Mouse (Mus musculus) neutrophil, adult 5-6 weeks (primary cell): ENCODE data around the gene 4921517D22Rik. TPM values are rescaled to one million over a fixed set of nuclear protein-coding genes. Genes with fewer than 3 reads are reported as not detected.

Experiments used
- ATAC-seq: fragments of 151-379, 151-347 bp; 2 replicates; pipeline ENCODE4 v1.8.0; 2017; ENCODE audit warnings: mild to moderate bottlenecking, moderate TSS enrichment; ENCODE audit not compliant: insufficient number of reproducible peaks, poor library complexity, low FRiP score, severe bottlenecking; ENCODE audit errors: extremely low read depth
- total RNA-seq: library from RNA; stranded (forward); fragments of 200-1000 nt; gene quantifications from 2 replicates; pipeline ENCODE4 v1.2.3, GENCODE M21; 2017

The 4921517D22Rik gene
- total RNA-seq, 1 experiment from 2014 or later, result 0.23 TPM

DNA sequence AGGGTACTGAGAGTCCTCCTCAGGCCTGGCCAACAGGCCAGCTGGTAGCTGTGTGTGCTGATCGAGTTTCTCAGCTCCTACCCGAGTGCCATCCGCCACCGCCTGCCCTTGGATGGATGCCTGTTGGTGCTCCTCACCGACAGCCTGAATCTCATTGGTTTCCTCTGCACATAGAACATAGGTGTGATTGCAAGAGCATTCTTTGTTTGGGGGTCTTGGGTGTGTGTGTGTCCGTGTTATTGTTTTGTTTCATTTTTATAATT lies 53.8 kb downstream of the 4921517D22Rik start:
- no peak for ATAC-seq

DNA sequence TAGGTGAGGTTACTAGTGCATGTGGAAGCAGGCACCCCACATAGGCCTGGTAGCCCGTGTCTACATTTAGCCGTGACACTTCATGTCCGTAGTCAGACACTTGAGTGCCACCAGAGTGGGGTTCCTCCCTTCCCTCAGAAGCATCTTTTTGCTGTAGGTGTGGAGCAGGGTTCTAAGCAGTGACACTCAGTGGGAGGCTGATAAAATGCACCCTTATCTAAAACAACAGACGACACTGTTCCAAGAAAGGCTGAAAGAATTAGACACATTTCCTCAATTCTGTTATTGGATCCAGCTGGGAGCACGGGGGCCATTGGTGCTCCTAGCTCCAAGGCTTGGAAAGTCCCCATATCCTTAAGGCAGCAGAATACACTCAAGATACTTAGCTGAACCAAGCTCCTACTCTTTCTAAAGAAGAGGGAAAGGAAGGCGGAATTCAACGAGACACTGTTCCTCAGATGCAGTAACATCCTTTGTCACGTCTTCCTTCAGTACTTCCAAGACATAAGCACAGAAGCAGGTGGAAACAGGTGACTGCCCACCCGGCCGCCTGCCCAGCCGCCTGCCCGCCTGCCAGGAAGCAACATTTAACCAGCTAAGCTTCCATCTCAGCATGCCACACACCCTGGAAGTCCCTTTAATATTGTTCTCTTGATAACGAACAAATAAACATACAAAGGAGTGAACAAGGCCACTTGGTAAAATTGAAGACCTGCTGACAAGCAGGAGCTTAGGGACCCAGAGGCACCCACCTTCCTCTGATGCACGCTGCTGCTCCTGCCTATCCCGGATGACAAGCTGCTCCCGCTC lies 54.3 kb downstream of the 4921517D22Rik start:
- no peak for ATAC-seq

DNA sequence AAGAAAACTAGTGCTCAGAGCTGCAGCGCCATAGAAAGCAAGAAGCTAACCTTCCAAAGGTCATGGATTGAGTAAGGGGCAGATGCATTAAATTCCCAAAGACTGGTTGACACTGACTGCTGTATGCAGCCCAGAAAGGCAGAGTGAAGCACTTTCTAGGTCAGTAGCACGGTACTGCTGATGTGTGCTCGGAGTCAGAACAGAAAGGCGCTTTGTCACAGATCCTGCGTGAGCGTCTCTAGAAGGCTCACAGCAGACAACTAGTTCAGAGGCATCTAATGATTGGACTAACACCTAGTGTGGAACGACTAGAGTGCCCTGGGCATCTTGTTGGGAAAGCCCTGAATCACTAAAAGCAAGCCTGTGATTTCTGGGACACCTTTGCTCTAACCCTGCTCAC lies 56.1 kb downstream of the 4921517D22Rik start:
- no peak for ATAC-seq

Other genes with a start within 250 kb of the 4921517D22Rik start
- gene Agtpbp1, start 108.9 kb downstream of the 4921517D22Rik start, total RNA-seq, result 62.6 and 71.3 TPM in 2 replicates
- gene Naa35, start 108.8 kb downstream of the 4921517D22Rik start, total RNA-seq, result 53.8 and 69.7 TPM in 2 replicates
- 20.0 and 22.6 TPM in 2 replicates for gene Golm1, start 18.3 kb downstream of the 4921517D22Rik start, total RNA-seq
- not detected in 2 replicates for gene Spata31d1a, start 16.2 kb upstream of the 4921517D22Rik start, total RNA-seq
- gene Spata31d1b, start 18.2 kb upstream of the 4921517D22Rik start, total RNA-seq, result not detected in 2 replicates
- not detected in 2 replicates for gene Spata31d1d, start 37.6 kb upstream of the 4921517D22Rik start, total RNA-seq
- 0.35 and 0.49 TPM in 2 replicates for gene 1700014D04Rik, start 52.6 kb upstream of the 4921517D22Rik start, total RNA-seq
- 87.5 and 92.7 TPM in 2 replicates for gene Isca1, start 75.7 kb upstream of the 4921517D22Rik start, total RNA-seq
- 71.6 and 96.7 TPM in 2 replicates for gene Gm49354, start 88.1 kb upstream of the 4921517D22Rik start, total RNA-seq
- gene Tut7, start 129.0 kb upstream of the 4921517D22Rik start, total RNA-seq, result 389 and 433 TPM in 2 replicates